Comparison of ENCODE assay signal across 9 mouse cellular contexts in the genomic region with DNA sequence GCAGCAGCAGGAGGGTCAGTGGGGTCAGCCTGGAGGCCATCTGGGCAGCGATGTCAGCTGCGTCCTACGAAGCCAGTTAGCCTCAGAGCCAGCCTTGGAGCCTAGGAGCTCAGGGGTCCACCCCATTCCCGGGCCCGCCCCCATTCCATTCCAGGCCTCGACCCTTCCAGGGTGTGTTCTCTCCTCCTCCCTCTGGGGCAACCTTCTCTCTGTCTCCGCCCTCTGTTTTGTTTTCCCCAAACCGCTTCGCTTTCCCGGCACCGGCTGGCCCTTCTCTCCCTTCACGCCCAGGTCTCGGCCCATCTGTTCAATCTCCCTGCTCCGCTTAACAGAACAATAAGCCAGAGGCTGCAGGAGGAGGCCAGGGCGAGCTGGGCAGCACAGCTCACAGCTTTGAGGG. TPM values are rescaled to one million over a fixed set of nuclear protein-coding genes. Genes with fewer than 3 reads are reported as not detected.
DNase-seq lines count a peak whose midpoint lies in the region; ATAC-seq and TF ChIP-seq lines count a peak whose summit lies in the region.
"Had no signal": no experiment of that assay in that cellular context is flagged by ENCODE, and none has a peak within 500 bp of the region (broad histone marks: within the 10 kb centered on the region; RNA-seq: fewer than 3 reads in every experiment).

No protein-coding gene starts in this region.

- H3K27me3 ChIP-seq in forebrain, postnatal 0 days (ENCODE audit: insufficient read depth, low read length), result no peaks in the 10 kb centered on the region
- no peaks in the 10 kb centered on the region for H3K27me3 ChIP-seq in hindbrain, embryonic 10.5 days (ENCODE audit: insufficient read depth, poor library complexity, severe bottlenecking)
- H3K27me3 ChIP-seq in limb, embryonic 10.5 days (ENCODE audit: low read depth, poor library complexity, severe bottlenecking), result no peaks in the 10 kb centered on the region
- H3K27me3 ChIP-seq in midbrain, embryonic 11.5 days (ENCODE audit: control insufficient read depth, insufficient read depth, low read length), result no peaks in the 10 kb centered on the region

- DNase-seq in adrenal gland, adult (ENCODE audit: inconsistent age in 2 of 2, low spot score in 1 of 2), result peak; percentile 43 to 62
- peak; percentile 71 for DNase-seq in cerebellum, adult 8-10 months
- DNase-seq in forebrain, postnatal 0 days, result peak; percentile 28
- DNase-seq in hindbrain, embryonic 10.5 days (ENCODE audit: low spot score), result peak; percentile 91
- DNase-seq in limb, embryonic 10.5 days (ENCODE audit: low spot score), result peak; percentile 82
- DNase-seq in midbrain, embryonic 11.5 days (ENCODE audit: low spot score, missing footprints), result peak; percentile 97
- DNase-seq in testis, postnatal 10 days (ENCODE audit: low spot score), result peak; percentile 81
- no peak for DNase-seq in MN1 (ENCODE audit: low spot score)

- H3K4me3 ChIP-seq in forebrain, postnatal 0 days (ENCODE audit: low read depth, low read length), result 0 out of 2 replicates have a peak overlapping the region, but pooled peaks have one; percentile 11
- H3K4me3 ChIP-seq in hindbrain, embryonic 10.5 days, result peak overlapping the region; percentile 44
- H3K4me3 ChIP-seq in limb, embryonic 10.5 days, result peak overlapping the region; percentile 50
- peak overlapping the region; percentile 23 for H3K4me3 ChIP-seq in midbrain, embryonic 11.5 days (ENCODE audit: low read depth, low read length)
- H3K4me3 ChIP-seq: megakaryocyte, embryonic 14.5 days had no signal

- H3K4me2 ChIP-seq in forebrain, postnatal 0 days (ENCODE audit: low read depth), result peak overlapping the region; percentile 42
- H3K4me2 ChIP-seq in midbrain, embryonic 11.5 days, result peak overlapping the region; percentile 49

- H3K27ac ChIP-seq in forebrain, postnatal 0 days (ENCODE audit: low read depth, low read length), result no peak overlapping the region
- H3K27ac ChIP-seq in hindbrain, embryonic 10.5 days, result peak overlapping the region; percentile 87
- H3K27ac ChIP-seq in limb, embryonic 10.5 days, result peak overlapping the region; percentile 91
- H3K27ac ChIP-seq in midbrain, embryonic 11.5 days (ENCODE audit: low read depth, low read length), result peak overlapping the region; percentile 89

- H3K9ac ChIP-seq in forebrain, postnatal 0 days, result peak overlapping the region; percentile 37
- peak overlapping the region; percentile 62 for H3K9ac ChIP-seq in midbrain, embryonic 11.5 days (ENCODE audit: low read length)

- peak; percentile 76 for ATAC-seq in forebrain, postnatal 0 days
- peak; percentile 97 for ATAC-seq in midbrain, embryonic 11.5 days (ENCODE audit: low FRiP score)

- no peaks in the 10 kb centered on the region for H3K36me3 ChIP-seq in forebrain, postnatal 0 days (ENCODE audit: insufficient read depth)
- H3K36me3 ChIP-seq in hindbrain, embryonic 10.5 days, result 0 out of 2 replicates have a peak, but pooled peaks cover 3% of the 10 kb centered on the region
- no peaks in the 10 kb centered on the region for H3K36me3 ChIP-seq in limb, embryonic 10.5 days
- no peaks in the 10 kb centered on the region for H3K36me3 ChIP-seq in midbrain, embryonic 11.5 days (ENCODE audit: control insufficient read depth, insufficient read depth, low read length)

- no peaks in the 10 kb centered on the region for H3K9me3 ChIP-seq in forebrain, postnatal 0 days (ENCODE audit: low read length)
- H3K9me3 ChIP-seq in hindbrain, embryonic 10.5 days, result no peaks in the 10 kb centered on the region
- H3K9me3 ChIP-seq in limb, embryonic 10.5 days (replicated peaks), result no peaks in the 10 kb centered on the region
- no peaks in the 10 kb centered on the region for H3K9me3 ChIP-seq in midbrain, embryonic 11.5 days (ENCODE audit: control insufficient read depth, low read length)
- H3K9me3 ChIP-seq: megakaryocyte, embryonic 14.5 days had no signal

- peaks cover 5% of the 10 kb centered on the region; the same call in 1 of the 2 replicates for H3K4me1 ChIP-seq in forebrain, postnatal 0 days (ENCODE audit: insufficient read depth)
- H3K4me1 ChIP-seq in hindbrain, embryonic 10.5 days (replicated peaks), result peaks cover 29% of the 10 kb centered on the region
- H3K4me1 ChIP-seq in limb, embryonic 10.5 days, result peaks cover 16% of the 10 kb centered on the region
- H3K4me1 ChIP-seq in midbrain, embryonic 11.5 days (ENCODE audit: control insufficient read depth, insufficient read depth, low read length), result peaks cover 9% of the 10 kb centered on the region

- 6% methylated on average over 15 of the region's 15 CpGs for WGBS in forebrain, postnatal 0 days
- WGBS in hindbrain, embryonic 10.5 days, result under 1% methylated on average over 15 of the region's 15 CpGs
- 0% methylated on average over 14 of the region's 15 CpGs for WGBS in limb, embryonic 10.5 days
- under 1% methylated on average over 14 of the region's 15 CpGs for WGBS in midbrain, embryonic 11.5 days

- TF ChIP-seq CTCF in forebrain, postnatal 0 days (IDR thresholded peaks at IDR 0.05; ENCODE audit: low read depth), result no peak

RNA-seq across cellular contexts. Expression of a gene that starts 0.5 kb away (rescaled TPM):
- total RNA-seq in forebrain, postnatal 0 days (2014; rRNA removed), result 9.1 and 19.2 TPM in 2 replicates
- polyA plus RNA-seq in forebrain, postnatal 0 days (2015; fragmentation: Nextera tagmentation; extraction: Ambion mirVana), result 23.1 and 24.8 TPM in 2 replicates
- polyA plus RNA-seq in hindbrain, embryonic 10.5 days (2016; fragmentation: Nextera tagmentation; extraction: Ambion mirVana), result 29.4 and 43.1 TPM in 2 replicates
- 9.3 and 10.8 TPM in 2 replicates for polyA plus RNA-seq in limb, embryonic 10.5 days (2016; fragmentation: Nextera tagmentation; extraction: Ambion mirVana)
- polyA plus RNA-seq in midbrain, embryonic 11.5 days (2014; fragmentation: Nextera tagmentation; extraction: Ambion mirVana), result 37.0 and 39.2 TPM in 2 replicates

RNA-seq across cellular contexts. Expression of a gene that starts 23.9 kb away (rescaled TPM):
- total RNA-seq in forebrain, postnatal 0 days (2014; rRNA removed), result 14.8 and 15.1 TPM in 2 replicates
- 14.9 and 18.1 TPM in 2 replicates for polyA plus RNA-seq in forebrain, postnatal 0 days (2015; fragmentation: Nextera tagmentation; extraction: Ambion mirVana)
- polyA plus RNA-seq in hindbrain, embryonic 10.5 days (2016; fragmentation: Nextera tagmentation; extraction: Ambion mirVana), result 37.2 and 41.6 TPM in 2 replicates
- 17.6 and 19.2 TPM in 2 replicates for polyA plus RNA-seq in limb, embryonic 10.5 days (2016; fragmentation: Nextera tagmentation; extraction: Ambion mirVana)
- 39.4 and 39.5 TPM in 2 replicates for polyA plus RNA-seq in midbrain, embryonic 11.5 days (2014; fragmentation: Nextera tagmentation; extraction: Ambion mirVana)

RNA-seq across cellular contexts. Expression of a gene that starts 31.3 kb away (rescaled TPM):
- total RNA-seq in forebrain, postnatal 0 days (2014; rRNA removed), result 2.2 and 3.0 TPM in 2 replicates
- polyA plus RNA-seq in forebrain, postnatal 0 days (2015; fragmentation: Nextera tagmentation; extraction: Ambion mirVana), result 2.2 and 2.6 TPM in 2 replicates
- polyA plus RNA-seq in hindbrain, embryonic 10.5 days (2016; fragmentation: Nextera tagmentation; extraction: Ambion mirVana), result 9.5 and 10.4 TPM in 2 replicates
- 7.6 and 8.2 TPM in 2 replicates for polyA plus RNA-seq in limb, embryonic 10.5 days (2016; fragmentation: Nextera tagmentation; extraction: Ambion mirVana)
- 4.5 and 6.5 TPM in 2 replicates for polyA plus RNA-seq in midbrain, embryonic 11.5 days (2014; fragmentation: Nextera tagmentation; extraction: Ambion mirVana)

RNA-seq across cellular contexts. Expression of a gene that starts 40.9 kb away (rescaled TPM):
- total RNA-seq in forebrain, postnatal 0 days (2014; rRNA removed), result 14.8 and 15.0 TPM in 2 replicates
- 7.4 and 9.3 TPM in 2 replicates for polyA plus RNA-seq in forebrain, postnatal 0 days (2015; fragmentation: Nextera tagmentation; extraction: Ambion mirVana)
- 10.0 and 14.6 TPM in 2 replicates for polyA plus RNA-seq in hindbrain, embryonic 10.5 days (2016; fragmentation: Nextera tagmentation; extraction: Ambion mirVana)
- 5.7 and 9.6 TPM in 2 replicates for polyA plus RNA-seq in limb, embryonic 10.5 days (2016; fragmentation: Nextera tagmentation; extraction: Ambion mirVana)
- polyA plus RNA-seq in midbrain, embryonic 11.5 days (2014; fragmentation: Nextera tagmentation; extraction: Ambion mirVana), result 13.6 and 14.2 TPM in 2 replicates

RNA-seq across cellular contexts. Expression of a gene that starts 47.6 kb away (rescaled TPM):
- 13.2 and 18.7 TPM in 2 replicates for total RNA-seq in forebrain, postnatal 0 days (2014; rRNA removed)
- polyA plus RNA-seq in forebrain, postnatal 0 days (2015; fragmentation: Nextera tagmentation; extraction: Ambion mirVana), result 15.6 and 15.8 TPM in 2 replicates
- polyA plus RNA-seq in hindbrain, embryonic 10.5 days (2016; fragmentation: Nextera tagmentation; extraction: Ambion mirVana), result 49.6 and 53.6 TPM in 2 replicates
- 57.8 and 58.8 TPM in 2 replicates for polyA plus RNA-seq in limb, embryonic 10.5 days (2016; fragmentation: Nextera tagmentation; extraction: Ambion mirVana)
- 54.4 and 57.0 TPM in 2 replicates for polyA plus RNA-seq in midbrain, embryonic 11.5 days (2014; fragmentation: Nextera tagmentation; extraction: Ambion mirVana)
